In genomic region chr4:138973719-138974115, GRCm38 (mm10) we compare ENCODE assay signal across 8 mouse cellular contexts. TPM values are rescaled to one million over a fixed set of nuclear protein-coding genes. Genes with fewer than 3 reads are reported as not detected.
A peak's percentile ranks its signal among the peaks of the same experiment; 100 is the strongest.
DNase-seq lines count a peak whose midpoint lies in the region; ATAC-seq and TF ChIP-seq lines count a peak whose summit lies in the region.

No protein-coding gene starts in this region.

- DNase-seq in heart, postnatal 0 days (ENCODE audit: low spot score): no peak
- no peak for DNase-seq in heart, postnatal 4 days
- no peak for DNase-seq in MEL (ENCODE audit: low read depth, low spot score)
- DNase-seq in midbrain, embryonic 10.5 days (ENCODE audit: low spot score): no peak
- DNase-seq in layer of hippocampus, adult 11-12 months (ENCODE audit: low spot score): no peak
- no peak for DNase-seq in frontal cortex, adult 2 months (ENCODE audit: extremely low spot score in 1 of 2, low spot score in 1 of 2)
- no peak for DNase-seq in retina, postnatal 1 day

- no peaks in the 10 kb centered on the region for H3K36me3 ChIP-seq in heart, postnatal 0 days (replicated peaks; ENCODE audit: control insufficient read depth, insufficient read depth, low read length)
- H3K36me3 ChIP-seq in MEL (ENCODE audit: control insufficient read depth in 1 of 2, insufficient read depth in 2 of 2, low read length in 2 of 2): peaks cover 0 to 12% of the 10 kb centered on the region in 2 experiments; a peak in 2 of 4 replicates
- H3K36me3 ChIP-seq in hindbrain, embryonic 12.5 days: no peaks in the 10 kb centered on the region
- H3K36me3 ChIP-seq in midbrain, embryonic 10.5 days: no peaks in the 10 kb centered on the region

- peaks cover 6% of the 10 kb centered on the region; the same call in 1 of the 2 replicates for H3K79me2 ChIP-seq in MEL (ENCODE audit: control insufficient read depth, insufficient read depth, low read length, poor library complexity)

- peak overlapping the region; percentile 83 for H3K9ac ChIP-seq in heart, postnatal 0 days (replicated peaks; ENCODE audit: low read depth, low read length)
- H3K9ac ChIP-seq in MEL (ENCODE audit: control insufficient read depth, low read depth, low read length, poor library complexity, severe bottlenecking): peak overlapping the region; percentile 100
- no peak overlapping the region for H3K9ac ChIP-seq in hindbrain, embryonic 12.5 days

- TF ChIP-seq RAD21 in MEL (IDR thresholded peaks at IDR 0.05; ENCODE audit: low read depth, low read length): no peak

- TF ChIP-seq POLR2A in MEL (IDR thresholded peaks at IDR 0.05; ENCODE audit: control insufficient read depth in 1 of 2, insufficient read depth in 1 of 2, low read depth in 1 of 2, low read length in 2 of 2, poor library complexity in 1 of 2): no peak; a peak in 1 of 4 replicates

- H3K4me3 ChIP-seq in heart, postnatal 0 days (ENCODE audit: low read depth, low read length): peak overlapping the region; percentile 62
- H3K4me3 ChIP-seq in MEL (ENCODE audit: control insufficient read depth in 1 of 2, insufficient read depth in 1 of 2, low read depth in 2 of 2, low read length in 2 of 2): peak overlapping the region; percentile 79 to 86
- peak overlapping the region; percentile 53; the same call in 1 of the 2 replicates for H3K4me3 ChIP-seq in hindbrain, embryonic 12.5 days
- peak overlapping the region; percentile 76 for H3K4me3 ChIP-seq in midbrain, embryonic 10.5 days

- TF ChIP-seq CTCF in heart, postnatal 0 days (IDR thresholded peaks at IDR 0.05; ENCODE audit: low read depth): no peak
- no peak for TF ChIP-seq CTCF in MEL (IDR thresholded peaks at IDR 0.05 in 2 of 3, conservative IDR thresholded peaks at IDR 0.05 in 1 of 3; ENCODE audit: control insufficient read depth in 1 of 3, insufficient read depth in 1 of 3, low read depth in 2 of 3, low read length in 3 of 3, poor library complexity in 1 of 3, severe bottlenecking in 1 of 3)

- H3K27ac ChIP-seq in heart, postnatal 0 days (ENCODE audit: low read depth): peak overlapping the region; percentile 94
- peak overlapping the region; percentile 28 for H3K27ac ChIP-seq in MEL (ENCODE audit: control insufficient read depth, low read depth, low read length)
- H3K27ac ChIP-seq in hindbrain, embryonic 12.5 days: no peak overlapping the region
- H3K27ac ChIP-seq in midbrain, embryonic 10.5 days (replicated peaks): peak overlapping the region; percentile 89

- WGBS in heart, postnatal 0 days: 60% methylated on average over 3 of the region's 3 CpGs
- WGBS in hindbrain, embryonic 12.5 days: 58% methylated on average over 3 of the region's 3 CpGs
- whole genome bisulfite sequencing in midbrain, embryonic 10.5 days: 49% methylated on average over 3 of the region's 3 CpGs

- no peaks in the 10 kb centered on the region for H3K27me3 ChIP-seq in heart, postnatal 0 days (ENCODE audit: control insufficient read depth, insufficient read depth, low read length)
- H3K27me3 ChIP-seq in MEL (ENCODE audit: control insufficient read depth in 1 of 2, insufficient read depth in 2 of 2, low read length in 2 of 2): no peaks in the 10 kb centered on the region
- peaks cover 3% of the 10 kb centered on the region; the same call in 1 of the 2 replicates for H3K27me3 ChIP-seq in hindbrain, embryonic 12.5 days
- peaks cover 13% of the 10 kb centered on the region; the same call in 1 of the 2 replicates for H3K27me3 ChIP-seq in midbrain, embryonic 10.5 days (ENCODE audit: low read depth, poor library complexity, severe bottlenecking)

- H3K4me2 ChIP-seq in heart, postnatal 0 days (ENCODE audit: low read depth, low read length): peak overlapping the region; percentile 91
- peak overlapping the region; percentile 95 for H3K4me2 ChIP-seq in hindbrain, embryonic 12.5 days (replicated peaks)

- TF ChIP-seq EP300 in heart, postnatal 0 days (IDR thresholded peaks at IDR 0.05; ENCODE audit: low read depth): no peak
- no peak for TF ChIP-seq EP300 in MEL (IDR thresholded peaks at IDR 0.05; ENCODE audit: low read depth in 1 of 2, low read length in 2 of 2)

- H3K4me1 ChIP-seq in heart, postnatal 0 days (ENCODE audit: control insufficient read depth, insufficient read depth): peaks cover 21% of the 10 kb centered on the region; the same call in 1 of the 2 replicates
- H3K4me1 ChIP-seq in MEL (ENCODE audit: control insufficient read depth in 1 of 2, insufficient read depth in 2 of 2, low read length in 2 of 2): peaks cover 10 to 21% of the 10 kb centered on the region in 2 experiments
- peaks cover 16% of the 10 kb centered on the region for H3K4me1 ChIP-seq in hindbrain, embryonic 12.5 days
- H3K4me1 ChIP-seq in midbrain, embryonic 10.5 days: peaks cover 28% of the 10 kb centered on the region

- ATAC-seq in heart, postnatal 0 days (ENCODE audit: insufficient read depth, low read depth): 0 out of 2 replicates have a peak, but pooled peaks have one; percentile 14
- ATAC-seq in hindbrain, embryonic 12.5 days (ENCODE audit: low FRiP score): 0 out of 2 replicates have a peak, but pooled peaks have one; percentile 13

- H3K9me3 ChIP-seq in heart, postnatal 0 days (replicated peaks; ENCODE audit: control insufficient read depth, low read length): no peaks in the 10 kb centered on the region
- H3K9me3 ChIP-seq in MEL (replicated peaks; ENCODE audit: insufficient read depth, low read length): no peaks in the 10 kb centered on the region
- no peaks in the 10 kb centered on the region for H3K9me3 ChIP-seq in hindbrain, embryonic 12.5 days (replicated peaks)
- no peaks in the 10 kb centered on the region for H3K9me3 ChIP-seq in midbrain, embryonic 10.5 days (replicated peaks)

TF ChIP-seq in MEL, 35 proteins besides CTCF, POLR2A, EP300 and RAD21:
- TF ChIP-seq ZKSCAN1 (IDR thresholded peaks at IDR 0.05; ENCODE audit: low read depth, low read length) (peak; percentile 91), TCF12 (IDR thresholded peaks at IDR 0.05; ENCODE audit: low read depth, low read length) (no peak), POLR2AphosphoS5 (IDR thresholded peaks at IDR 0.05; ENCODE audit: borderline replicate concordance, low read depth, low read length) (no peak)

RNA-seq across cellular contexts. Expression of gene Tmco4, which starts 1.0 kb away (rescaled TPM):
- total RNA-seq in heart, postnatal 0 days (2014; rRNA removed; ENCODE audit: low replicate concordance): 16.9 and 18.8 TPM in 2 replicates
- polyA plus RNA-seq in heart, postnatal 0 days (2015; fragmentation: Nextera tagmentation; extraction: Ambion mirVana): 6.2 and 7.7 TPM in 2 replicates
- total RNA-seq in heart, postnatal 4 days (2021): 10 to 100 TPM; 11.7 to 14.2 TPM
- total RNA-seq in MEL (2012; rRNA removed): 22.0 and 24.7 TPM in 2 replicates
- polyA plus RNA-seq in MEL (2012; ENCODE audit: insufficient read depth in 1 of 2, insufficient read length in 2 of 2, low read depth in 1 of 2, low replicate concordance in 2 of 2, missing spikeins in 1 of 2): 10 to 100 TPM in 1 of 2 experiments, not detected in 1; 16.5 TPM
- 1.1 and 1.4 TPM in 2 replicates for polyA plus RNA-seq in hindbrain, embryonic 12.5 days (2016; fragmentation: Nextera tagmentation; extraction: Ambion mirVana)
- 0.87 and 0.98 TPM in 2 replicates for polyA plus RNA-seq in midbrain, embryonic 10.5 days (2016; fragmentation: Nextera tagmentation; extraction: Ambion mirVana)
- polyA plus RNA-seq in frontal cortex, adult 2 months (2012; rRNA removed): 3.3 and 3.4 TPM in 2 replicates

RNA-seq across cellular contexts. Expression of gene Rnf186, which starts 6.8 kb away (rescaled TPM):
- total RNA-seq in heart, postnatal 0 days (2014; rRNA removed; ENCODE audit: low replicate concordance): not detected in 2 replicates
- polyA plus RNA-seq in heart, postnatal 0 days (2015; fragmentation: Nextera tagmentation; extraction: Ambion mirVana): 0.10 TPM in 1 of 2 replicates, not detected in the other
- total RNA-seq in heart, postnatal 4 days (2021): not detected
- 0.19 TPM in 1 of 2 replicates, not detected in the other for total RNA-seq in MEL (2012; rRNA removed)
- under 1 TPM in 1 of 2 experiments, not detected in 1; 0.61 TPM for polyA plus RNA-seq in MEL (2012; ENCODE audit: insufficient read depth in 1 of 2, insufficient read length in 2 of 2, low read depth in 1 of 2, low replicate concordance in 2 of 2, missing spikeins in 1 of 2)
- not detected in 2 replicates for polyA plus RNA-seq in hindbrain, embryonic 12.5 days (2016; fragmentation: Nextera tagmentation; extraction: Ambion mirVana)
- polyA plus RNA-seq in midbrain, embryonic 10.5 days (2016; fragmentation: Nextera tagmentation; extraction: Ambion mirVana): not detected in 2 replicates
- not detected in 2 replicates for polyA plus RNA-seq in frontal cortex, adult 2 months (2012; rRNA removed)

RNA-seq across cellular contexts. Expression of gene Otud3, which starts 60.0 kb away (rescaled TPM):
- 5.8 and 12.4 TPM in 2 replicates for total RNA-seq in heart, postnatal 0 days (2014; rRNA removed; ENCODE audit: low replicate concordance)
- polyA plus RNA-seq in heart, postnatal 0 days (2015; fragmentation: Nextera tagmentation; extraction: Ambion mirVana): 3.5 and 4.1 TPM in 2 replicates
- 1 to 10 TPM; 7.5 to 9.3 TPM for total RNA-seq in heart, postnatal 4 days (2021)
- 11.3 and 11.7 TPM in 2 replicates for total RNA-seq in MEL (2012; rRNA removed)
- 10 to 100 TPM in 1 of 2 experiments, not detected in 1; 15.0 TPM for polyA plus RNA-seq in MEL (2012; ENCODE audit: insufficient read depth in 1 of 2, insufficient read length in 2 of 2, low read depth in 1 of 2, low replicate concordance in 2 of 2, missing spikeins in 1 of 2)
- 3.3 and 4.0 TPM in 2 replicates for polyA plus RNA-seq in hindbrain, embryonic 12.5 days (2016; fragmentation: Nextera tagmentation; extraction: Ambion mirVana)
- 2.1 and 3.0 TPM in 2 replicates for polyA plus RNA-seq in midbrain, embryonic 10.5 days (2016; fragmentation: Nextera tagmentation; extraction: Ambion mirVana)
- 11.3 and 13.3 TPM in 2 replicates for polyA plus RNA-seq in frontal cortex, adult 2 months (2012; rRNA removed)
